Mouse (Mus musculus): Measurements from ENCODE around the gene Zdhhc14.

DNA sequence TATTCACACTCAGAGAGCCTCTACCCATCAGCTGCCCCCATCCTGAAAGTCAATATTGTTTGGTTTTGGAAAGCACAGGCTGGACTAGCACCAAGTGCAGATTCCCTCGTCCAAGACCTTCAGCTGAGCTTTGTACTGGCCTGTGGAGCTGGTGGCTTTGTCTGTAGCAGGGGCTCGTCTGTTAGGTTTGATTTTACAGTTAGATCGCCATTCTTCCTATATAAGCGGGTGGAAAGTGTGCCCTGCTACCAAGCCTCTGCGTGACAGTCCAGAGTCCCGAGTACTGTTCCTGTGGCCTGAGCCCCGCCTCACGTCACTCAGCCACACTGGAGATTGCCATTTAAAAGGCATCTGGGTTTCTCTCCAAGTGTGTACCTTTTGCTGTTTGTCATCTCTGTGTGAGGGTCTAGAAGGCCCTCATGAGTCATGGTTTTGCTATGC is 113.8 kb downstream of the Zdhhc14 start:
- TF ChIP-seq CTCF (IDR thresholded peaks at IDR 0.05; ENCODE audit: low read depth) (no peak), EP300 (IDR thresholded peaks at IDR 0.05; ENCODE audit: low read depth) (no peak)
